Mouse (Mus musculus): ENCODE results near the gene Prlhr.

Gene Prlhr

DNA sequence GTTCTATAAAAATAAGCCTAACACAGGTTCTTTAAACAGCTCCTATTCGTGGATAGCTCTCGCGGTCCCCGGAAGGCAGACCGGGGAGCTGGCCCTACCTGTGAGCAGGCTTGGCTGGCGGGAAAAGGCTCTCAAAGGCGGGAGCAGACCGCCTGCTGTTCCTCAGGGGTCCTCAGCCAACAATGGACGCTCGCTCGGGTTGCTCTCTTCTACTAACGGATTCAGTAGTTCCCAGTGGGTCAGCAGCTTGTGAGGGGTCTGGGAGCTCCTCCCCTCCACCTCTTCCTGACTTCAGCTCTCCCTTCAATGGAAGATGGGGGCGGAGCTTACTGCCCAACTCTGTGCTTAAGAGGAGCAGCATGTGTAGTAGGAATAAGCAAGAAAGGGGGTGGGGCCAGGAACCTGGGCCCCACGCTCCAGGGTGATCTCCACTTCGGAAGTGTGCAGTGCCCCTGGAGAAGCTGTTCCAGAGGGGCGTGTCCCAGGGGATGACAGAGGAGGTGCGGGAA, at the start of gene Prlhr:
Prlhr (minus strand) TSS at position 51 of the 509 bp plus-strand sequence.
- no peak for DNase-seq (ENCODE audit: low spot score in 2 of 2)

GRCm38 (mm10) chr19:60515064-60515463, 47.0 kb upstream of the Prlhr start:
- no peak for DNase-seq (ENCODE audit: low spot score in 2 of 2)

DNA sequence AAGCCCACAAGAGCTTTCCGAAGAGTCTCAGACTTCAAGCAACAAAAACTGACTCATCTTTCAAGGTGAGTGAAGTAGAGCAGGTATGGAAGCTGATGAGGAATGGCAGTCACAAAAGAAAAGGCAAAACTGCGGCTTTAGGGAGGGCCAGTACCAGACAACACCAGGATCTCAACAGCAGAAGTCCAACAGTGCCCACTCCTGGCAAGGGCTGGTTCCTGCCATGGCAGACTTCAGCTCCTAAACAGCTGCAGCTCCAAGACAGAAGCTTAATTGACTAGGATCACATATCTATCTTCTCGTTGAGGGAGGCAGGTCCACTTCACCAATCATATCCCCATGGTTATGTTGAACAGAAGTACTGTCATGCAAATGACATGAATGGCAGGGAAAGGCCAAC, 45.3 kb upstream of the Prlhr start:
- DNase-seq (ENCODE audit: low spot score in 2 of 2) = no peak

DNA sequence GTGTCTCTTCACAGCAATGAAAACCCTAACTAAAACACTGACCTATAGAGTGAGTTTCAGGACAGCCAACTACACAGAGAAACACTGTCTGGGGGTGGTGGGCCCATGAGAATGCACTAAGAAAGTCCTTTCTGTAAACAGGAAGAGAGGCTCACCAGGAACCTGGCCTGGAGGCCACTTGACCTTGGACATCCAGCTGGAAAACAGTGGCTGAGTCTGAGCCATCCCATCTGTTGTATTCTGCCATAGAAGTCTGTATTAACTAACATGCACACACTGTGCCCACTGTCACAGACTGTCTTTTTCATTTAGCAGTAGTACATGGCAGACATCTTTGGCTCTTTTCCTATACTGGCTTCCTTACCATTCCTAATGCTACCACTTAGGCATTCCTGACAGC, 32.1 kb upstream of the Prlhr start:
- no peak for DNase-seq (ENCODE audit: low spot score in 2 of 2)

DNA sequence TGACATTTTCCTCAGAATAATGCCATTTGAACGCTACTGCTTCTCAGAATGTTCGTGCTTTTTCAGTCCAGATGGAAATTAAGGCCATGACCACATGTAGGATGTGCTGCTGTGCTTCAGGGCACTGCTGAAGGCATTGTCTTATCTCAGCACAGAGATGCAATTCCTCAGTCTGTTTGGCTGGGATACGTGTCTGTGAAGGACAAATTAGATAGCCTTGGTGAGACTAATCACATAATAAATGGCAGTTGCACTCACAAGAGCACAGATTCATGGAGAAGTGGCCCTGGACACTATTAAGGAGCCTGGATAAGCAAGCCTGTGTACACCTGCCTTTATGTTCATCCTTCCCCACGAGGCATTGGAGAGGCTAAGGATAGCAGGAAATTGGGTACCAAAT, 29.1 kb upstream of the Prlhr start:
- DNase-seq (ENCODE audit: low spot score in 2 of 2) = no peak

DNA sequence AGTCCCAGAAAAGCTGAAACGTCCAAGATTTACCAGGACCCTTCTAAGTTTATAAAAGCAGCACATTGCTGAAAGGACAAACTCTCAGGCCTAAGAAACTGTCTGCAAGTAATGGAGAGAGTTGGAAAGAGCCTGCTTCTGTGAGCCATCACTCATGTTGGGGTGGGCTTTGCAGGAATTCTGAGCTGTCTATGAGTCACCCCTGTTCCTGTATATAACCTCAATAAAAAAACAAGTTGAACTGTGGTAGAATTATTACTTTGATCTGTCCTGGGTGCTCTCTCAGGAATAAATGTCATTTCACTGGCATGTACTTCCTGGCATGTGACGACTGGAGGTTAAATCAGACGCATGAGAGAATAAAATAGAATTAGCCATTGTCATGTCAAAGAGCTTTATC, 27.7 kb upstream of the Prlhr start:
- no peak for DNase-seq (ENCODE audit: low spot score in 2 of 2)

GRCm38 (mm10) chr19:60489566-60489965, 21.5 kb upstream of the Prlhr start:
- DNase-seq (ENCODE audit: low spot score in 2 of 2) = no peak

DNA sequence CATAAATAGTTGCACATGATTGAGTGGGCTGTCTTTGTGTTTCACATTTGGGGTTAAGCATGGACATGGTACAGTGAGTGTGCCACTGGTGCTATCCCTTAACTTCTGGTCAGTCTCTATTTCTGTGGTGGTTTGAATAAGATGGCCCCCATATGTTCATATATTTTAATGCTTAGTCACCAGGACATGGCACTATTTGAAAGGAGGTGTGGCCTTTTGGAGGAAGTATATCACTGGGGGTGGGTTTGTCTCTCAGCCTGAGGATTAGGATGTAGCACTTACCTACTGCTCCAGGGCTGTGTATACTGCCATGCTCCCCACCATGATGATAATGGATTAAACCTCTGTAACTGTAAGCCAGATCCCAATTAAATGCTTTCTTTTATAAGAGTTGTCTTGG, 17.2 kb upstream of the Prlhr start:
- DNase-seq (ENCODE audit: low spot score in 2 of 2) = no peak

GRCm38 (mm10) chr19:60478859-60479258, 10.8 kb upstream of the Prlhr start:
- DNase-seq (ENCODE audit: low spot score in 2 of 2) = no peak

DNA sequence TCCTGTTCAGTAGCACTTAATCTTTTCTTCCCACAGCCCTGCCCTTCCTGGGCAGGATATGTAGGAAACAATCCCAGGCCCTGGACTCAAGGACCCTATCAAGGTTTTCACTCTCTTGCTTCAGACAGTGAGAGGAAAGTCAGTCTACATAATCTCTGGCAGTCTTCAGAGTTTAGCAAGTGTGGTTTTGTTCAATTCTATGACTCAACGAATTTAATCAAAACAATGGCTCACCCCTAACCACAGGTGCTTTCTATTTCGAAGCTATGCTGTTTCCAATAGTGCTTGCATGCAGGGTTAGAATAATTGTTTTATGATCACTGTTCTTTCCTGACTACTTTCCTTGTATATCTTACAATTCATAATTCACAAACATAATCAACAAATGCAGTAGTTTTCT, 9.7 kb upstream of the Prlhr start:
- DNase-seq (ENCODE audit: low spot score in 2 of 2) = no peak

DNA sequence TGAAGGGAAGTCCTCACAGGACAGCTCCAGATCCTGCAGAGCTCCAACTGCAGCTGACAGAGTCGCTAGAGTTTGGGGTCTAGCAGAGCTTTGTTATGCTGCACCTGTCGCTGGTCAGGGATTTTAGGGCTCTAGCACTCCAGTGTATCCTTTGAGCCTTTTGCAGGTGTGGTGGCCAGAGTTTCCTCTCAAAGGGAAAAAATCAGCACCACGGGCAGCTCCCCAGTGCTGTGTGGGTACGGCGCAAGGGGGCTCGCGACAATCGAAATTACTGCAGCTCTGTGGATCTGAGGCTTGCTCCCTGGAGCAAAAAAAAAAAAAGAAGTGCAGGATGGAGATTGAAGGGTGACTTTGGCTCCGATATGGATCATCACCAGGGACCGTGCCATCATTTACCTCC, 742 bp upstream of the Prlhr start:
- DNase-seq (ENCODE audit: low spot score in 2 of 2) = peak in 1 of 2 experiments; percentile 12

GRCm38 (mm10) chr19:60467588-60468007, 506 bp downstream of the Prlhr start:
- DNase-seq (ENCODE audit: low spot score in 2 of 2) = no peak

GRCm38 (mm10) chr19:60466953-60467570, 1.0 kb downstream of the Prlhr start:
- peak; percentile 6 to 32 for DNase-seq (ENCODE audit: low spot score in 2 of 2)

GRCm38 (mm10) chr19:60465726-60466125, 2.4 kb downstream of the Prlhr start:
- no peak for DNase-seq (ENCODE audit: low spot score in 2 of 2)

- peak; percentile 8 for DNase-seq (ENCODE audit: low spot score in 2 of 2)
Measured at GRCm38 (mm10) chr19:60463896-60464295, 4.2 kb downstream of the Prlhr start.

GRCm38 (mm10) chr19:60463440-60463839, 4.7 kb downstream of the Prlhr start:
- DNase-seq (ENCODE audit: low spot score in 2 of 2) = no peak

GRCm38 (mm10) chr19:60461476-60461875, 6.6 kb downstream of the Prlhr start:
- DNase-seq (ENCODE audit: low spot score in 2 of 2) = no peak

DNA sequence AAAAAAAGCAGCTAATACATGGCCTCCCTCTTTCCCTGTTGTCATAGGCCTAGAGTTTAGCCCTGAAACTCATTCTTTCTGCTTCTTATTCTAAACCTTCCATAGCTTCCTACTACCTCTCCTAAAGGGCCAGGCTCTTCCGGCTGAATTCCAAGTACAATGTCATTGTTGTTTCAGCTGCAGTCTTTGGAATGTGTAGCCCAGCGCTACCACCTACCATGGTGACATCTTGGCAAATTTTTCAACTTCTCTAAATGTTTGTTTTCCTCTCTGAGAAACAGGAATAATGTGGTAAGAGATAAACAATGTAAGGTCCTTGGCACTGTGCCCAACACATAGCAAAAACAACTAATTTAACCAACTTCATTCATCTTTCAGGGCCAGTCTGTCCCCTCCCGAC, 8.4 kb downstream of the Prlhr start:
- DNase-seq (ENCODE audit: low spot score in 2 of 2) = no peak

DNA sequence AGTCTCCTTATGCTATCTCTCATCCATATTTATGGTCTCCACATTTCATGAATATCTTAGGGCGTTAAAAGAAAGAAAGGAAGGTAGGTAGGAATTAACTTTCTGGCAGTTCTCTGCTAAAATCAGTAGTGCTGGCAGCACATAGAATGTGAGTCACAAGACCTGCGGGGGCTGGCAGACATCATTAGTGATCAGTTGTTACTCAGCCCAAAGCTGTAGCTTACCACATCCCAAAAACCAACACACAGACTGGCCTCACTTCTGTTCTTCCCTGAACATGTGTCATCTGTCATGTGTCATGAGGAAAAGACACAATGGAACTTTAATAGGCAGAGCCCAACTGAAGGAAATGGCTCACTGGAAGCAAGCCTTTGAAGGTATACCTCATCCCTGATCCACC, 9.0 kb downstream of the Prlhr start:
- no peak for DNase-seq (ENCODE audit: low spot score in 2 of 2)

GRCm38 (mm10) chr19:60455791-60456190, 12.3 kb downstream of the Prlhr start:
- no peak for DNase-seq (ENCODE audit: low spot score in 2 of 2)

GRCm38 (mm10) chr19:60440531-60440930, 27.6 kb downstream of the Prlhr start:
- no peak for DNase-seq (ENCODE audit: low spot score in 2 of 2)

DNA sequence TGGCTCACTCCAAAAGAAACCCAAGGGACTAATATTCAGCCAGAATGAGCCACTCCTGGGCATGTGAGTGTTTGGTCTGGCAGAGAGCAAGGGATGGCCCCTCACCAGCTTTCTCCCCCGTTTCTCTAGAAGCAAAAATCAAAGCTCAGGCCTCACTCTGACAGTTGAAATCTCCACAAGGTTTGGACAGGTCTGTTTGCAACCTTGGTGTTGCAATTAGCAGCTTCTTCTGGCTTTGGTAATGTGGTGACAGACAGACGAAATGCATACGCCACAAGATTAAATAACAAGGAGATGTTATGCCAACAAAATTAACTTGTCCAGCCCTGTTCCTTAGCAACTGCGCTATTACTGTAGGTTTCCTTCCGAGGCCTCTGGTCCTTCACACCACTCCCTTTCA, 28.0 kb downstream of the Prlhr start:
- no peak for DNase-seq (ENCODE audit: low spot score in 2 of 2)

DNA sequence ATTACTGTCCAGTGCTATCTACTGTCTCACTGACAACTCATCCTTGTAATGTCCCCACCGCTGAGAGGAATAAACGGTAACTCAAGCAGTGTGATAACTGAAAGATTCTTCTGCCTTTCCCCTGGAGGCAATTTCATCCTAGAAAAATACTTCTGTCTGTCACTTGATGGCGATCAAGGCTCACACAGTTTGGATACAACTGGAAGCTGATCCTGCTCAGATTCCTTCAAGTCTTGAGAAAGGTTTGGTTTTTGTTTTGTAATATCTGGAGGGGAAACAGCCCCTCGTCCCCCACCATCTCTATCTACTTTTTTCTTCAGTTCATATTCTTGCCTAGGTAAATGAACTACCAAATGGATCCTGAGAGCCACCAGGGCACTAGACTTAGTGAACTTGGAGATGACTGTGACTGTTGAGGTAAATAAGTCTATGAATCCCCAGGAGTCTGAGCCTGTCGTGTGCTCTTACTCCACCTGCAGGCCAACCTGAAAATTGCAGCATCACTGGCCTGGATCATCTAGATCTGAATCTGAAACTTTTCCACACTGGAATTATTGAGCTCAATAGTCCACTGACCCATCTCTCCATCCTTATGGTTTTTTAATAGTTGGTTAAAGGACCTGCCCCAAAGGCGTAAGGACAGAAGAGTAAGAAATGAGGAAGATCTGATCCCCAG, 30.4 kb downstream of the Prlhr start:
- DNase-seq (ENCODE audit: low spot score in 2 of 2) = no peak

Measured in urinary bladder, adult 18-20 months (tissue).